Mouse (Mus musculus) CH12.LX (cell line): ENCODE measurements around the gene Cr2.

ENCODE experiments used
- CTCF ChIP-seq, 2 experiments: IDR thresholded peaks in 1 of 2; conservative IDR thresholded peaks in 1 of 2; 2 replicates each; pipeline ENCODE4 v1.5.1; 2011 to 2012; ENCODE audit warnings: low read depth in 2 of 2, low read length in 2 of 2, improper control_type of control experiment in 1 of 2, inconsistent platforms in 1 of 2, mild to moderate bottlenecking in 1 of 2, moderate library complexity in 1 of 2
- ELF1 ChIP-seq: IDR thresholded peaks from 2 replicates; pipeline ENCODE4 v1.6.1; 2014; ENCODE audit warnings: low read depth, mild to moderate bottlenecking, inconsistent platforms, low read length, improper control_type of control experiment
- MAFK ChIP-seq: IDR thresholded peaks from 2 replicates; pipeline ENCODE4 v1.6.1; 2011; ENCODE audit warnings: low read length, improper control_type of control experiment; ENCODE audit not compliant: insufficient replicate concordance
- POLR2A ChIP-seq: IDR thresholded peaks from 2 replicates; pipeline ENCODE4 v1.6.1; 2011; ENCODE audit warnings: low read depth, mild to moderate bottlenecking, improper control_type of control experiment, low read length
- RAD21 ChIP-seq: IDR thresholded peaks from 2 replicates; pipeline ENCODE4 v1.6.1; 2011; ENCODE audit warnings: low read depth, mild to moderate bottlenecking, low read length, improper control_type of control experiment, moderate library complexity
- TCF12 ChIP-seq: IDR thresholded peaks from 2 replicates; pipeline ENCODE4 v1.6.1; 2014; ENCODE audit warnings: low read depth, mild to moderate bottlenecking, inconsistent platforms, low read length, improper control_type of control experiment
- ZNF384 ChIP-seq: IDR thresholded peaks from 2 replicates; pipeline ENCODE4 v1.6.1; 2012; ENCODE audit warnings: low read depth, low read length, improper control_type of control experiment, inconsistent platforms

DNA sequence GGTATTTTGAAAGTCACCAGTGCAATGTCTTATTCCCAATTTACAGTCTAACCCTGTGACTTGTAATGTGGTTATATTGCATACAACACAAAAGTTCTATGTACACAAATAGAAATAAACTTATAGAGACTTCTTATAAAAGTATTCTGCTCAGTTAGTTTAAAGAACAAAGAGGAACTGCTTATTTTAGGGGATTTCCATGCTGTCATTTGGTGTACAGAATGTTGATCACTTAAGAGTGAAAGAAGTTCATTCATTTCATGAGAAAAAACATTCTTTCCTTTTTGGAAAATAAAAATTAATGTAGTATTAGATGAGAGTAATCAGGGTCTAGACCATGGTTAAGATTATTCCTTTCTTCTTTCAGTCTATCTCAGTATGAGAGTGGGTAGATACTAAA lies 8.2 kb upstream of the Cr2 start:
- TF ChIP-seq CTCF (conservative IDR thresholded peaks at IDR 0.05 in 1 of 2, IDR thresholded peaks at IDR 0.05 in 1 of 2; ENCODE audit: low read depth in 2 of 2, low read length in 2 of 2), result no peak
- TF ChIP-seq MAFK, result no peak
- TF ChIP-seq ZNF384, result no peak
- no peak for TF ChIP-seq POLR2A
- no peak for TF ChIP-seq RAD21
- TF ChIP-seq TCF12, result no peak
- TF ChIP-seq ELF1, result no peak
